Mouse (Mus musculus): ENCODE results near the gene Ets1.

Ets1 gene

GRCm38 (mm10) chr9:32730001-32730655 is 94.1 kb downstream of the Ets1 start:
- no peak for DNase-seq (ENCODE audit: low spot score in 2 of 2)

GRCm38 (mm10) chr9:32730656-32731590 is 94.9 kb downstream of the Ets1 start:
- DNase-seq (ENCODE audit: low spot score in 2 of 2), result no peak

GRCm38 (mm10) chr9:32731787-32732186 is 95.8 kb downstream of the Ets1 start:
- no peak for DNase-seq (ENCODE audit: low spot score in 2 of 2)

- DNase-seq (ENCODE audit: low spot score in 2 of 2), result no peak
Measured at GRCm38 (mm10) chr9:32735071-32735470, 99.0 kb downstream of the Ets1 start.

DNA sequence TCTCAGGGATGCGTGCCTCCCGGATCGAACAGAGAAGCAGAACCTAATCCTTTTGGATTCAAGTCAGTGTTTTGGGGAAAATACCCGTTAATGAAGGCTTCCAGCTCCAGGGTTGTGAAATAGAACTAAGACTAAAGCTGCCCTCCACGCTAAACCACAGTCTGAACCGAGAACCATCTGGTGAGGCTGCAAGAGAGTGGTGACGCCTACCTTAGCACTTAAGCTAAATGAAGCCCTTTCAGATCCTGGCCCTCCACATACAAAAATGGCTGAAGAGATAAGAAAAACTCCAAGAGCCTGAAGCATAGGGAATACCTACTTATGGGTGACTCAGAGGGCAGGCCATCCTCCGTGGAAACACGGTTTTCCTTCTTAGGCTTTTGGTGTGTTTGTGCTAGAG is 100.0 kb downstream of the Ets1 start:
- DNase-seq (ENCODE audit: low spot score in 2 of 2), result no peak

DNA sequence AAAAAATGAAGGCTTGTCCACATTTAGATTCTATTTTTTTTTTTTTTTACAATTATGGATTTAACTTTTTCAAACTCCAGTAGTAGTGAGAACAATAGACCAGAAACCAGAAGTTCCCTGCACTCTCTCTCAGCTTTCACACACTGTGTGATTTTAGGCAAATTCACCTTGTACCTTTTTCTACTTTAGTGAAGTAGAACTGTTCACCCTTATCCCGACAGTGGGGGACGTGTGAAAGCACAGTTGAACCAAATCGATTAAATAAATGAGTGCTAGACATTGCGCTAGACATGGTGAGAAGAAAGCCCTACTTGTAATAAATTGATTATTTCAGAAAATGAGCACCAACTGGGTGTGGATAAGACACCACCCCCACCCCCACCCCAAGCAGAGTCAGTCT is 104.0 kb downstream of the Ets1 start:
- no peak for DNase-seq (ENCODE audit: low spot score in 2 of 2)

- DNase-seq (ENCODE audit: low spot score in 2 of 2), result no peak
Measured at GRCm38 (mm10) chr9:32740751-32741387, 104.8 kb downstream of the Ets1 start.

GRCm38 (mm10) chr9:32741681-32742080 is 105.7 kb downstream of the Ets1 start:
- DNase-seq (ENCODE audit: low spot score in 2 of 2), result no peak

DNA sequence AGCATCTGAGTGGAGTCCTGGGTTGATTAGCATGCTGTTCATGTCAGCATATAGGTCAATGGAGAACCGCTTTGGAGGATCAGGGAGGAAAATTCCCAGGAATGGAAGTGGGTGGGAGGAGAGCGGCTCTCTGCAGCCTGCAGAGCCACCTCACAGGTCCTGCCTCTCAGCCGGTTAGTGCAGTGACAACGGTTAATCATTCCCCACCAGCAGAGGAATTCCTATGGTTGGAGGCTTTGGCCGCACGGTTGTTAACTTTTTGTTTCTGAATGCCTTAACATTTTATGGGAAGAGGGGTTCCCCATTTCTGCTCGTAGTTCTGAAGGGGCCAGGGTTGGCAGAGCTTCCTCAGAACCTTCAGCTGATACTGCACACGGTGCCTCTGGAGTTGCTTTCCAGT is 107.1 kb downstream of the Ets1 start:
- DNase-seq (ENCODE audit: low spot score in 2 of 2), result no peak

DNA sequence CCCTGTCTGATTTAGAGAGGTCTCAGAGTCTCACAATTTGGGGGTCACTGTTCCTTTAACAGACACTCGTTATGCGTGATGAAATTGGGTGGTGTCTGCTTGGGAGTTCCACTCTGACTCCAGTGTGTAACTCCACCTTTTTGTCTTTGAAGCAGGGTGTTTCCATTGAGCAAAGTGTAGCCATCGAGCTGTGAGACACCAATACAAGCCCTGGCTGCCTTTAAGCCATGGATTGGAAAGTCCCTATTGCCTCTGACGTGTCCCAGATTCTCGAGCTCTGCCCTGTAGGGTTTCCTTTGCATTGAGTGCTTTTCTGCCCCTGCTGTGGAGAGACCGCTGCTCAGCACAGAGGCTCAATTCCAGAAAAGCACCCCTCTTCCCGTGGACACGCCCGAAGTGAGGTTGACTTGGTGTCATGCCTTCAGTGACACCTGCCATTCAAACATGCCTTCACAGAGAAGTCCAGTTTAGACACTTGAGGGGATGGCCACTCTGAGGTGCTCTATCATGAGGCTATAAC is 107.7 kb downstream of the Ets1 start:
- no peak for DNase-seq (ENCODE audit: low spot score in 2 of 2)

- DNase-seq (ENCODE audit: low spot score in 2 of 2), result no peak
Measured at GRCm38 (mm10) chr9:32744288-32744687, 108.3 kb downstream of the Ets1 start.

DNA sequence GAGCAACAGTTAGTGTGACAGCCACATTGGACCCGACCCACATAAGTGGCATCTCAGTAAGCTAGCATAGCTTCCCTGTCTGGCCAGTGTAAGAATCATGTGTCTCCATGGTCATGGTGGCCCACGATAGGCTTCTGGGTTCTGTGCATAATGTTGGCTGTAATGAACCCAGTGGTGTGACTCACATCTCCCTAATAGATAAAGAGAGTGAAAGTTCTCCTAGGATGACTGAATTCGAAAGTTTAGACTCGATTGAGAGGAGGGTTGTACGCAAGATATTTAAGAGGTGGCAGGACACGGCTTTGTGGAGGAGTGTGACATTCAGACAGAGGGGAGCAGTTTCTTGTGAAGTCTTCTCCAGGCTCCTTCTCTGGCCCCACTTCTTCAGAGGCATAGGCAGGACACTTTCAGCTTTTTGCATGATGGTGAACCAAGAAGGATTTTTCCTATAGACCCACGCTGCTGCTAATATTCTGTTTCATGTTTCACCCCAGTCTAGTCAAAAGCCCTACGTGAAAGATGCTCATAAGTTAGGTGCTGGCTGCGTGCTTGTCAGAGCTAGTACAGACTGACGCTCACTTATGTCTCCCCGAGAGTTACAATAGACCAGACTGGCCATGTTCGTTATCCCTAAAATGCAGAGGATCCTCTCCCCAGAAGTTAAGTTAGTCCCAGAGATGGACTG is 109.2 kb downstream of the Ets1 start:
- no peak for DNase-seq (ENCODE audit: low spot score in 2 of 2)

- no peak for DNase-seq (ENCODE audit: low spot score in 2 of 2)
Measured at GRCm38 (mm10) chr9:32745998-32746397, 110.0 kb downstream of the Ets1 start.

DNA sequence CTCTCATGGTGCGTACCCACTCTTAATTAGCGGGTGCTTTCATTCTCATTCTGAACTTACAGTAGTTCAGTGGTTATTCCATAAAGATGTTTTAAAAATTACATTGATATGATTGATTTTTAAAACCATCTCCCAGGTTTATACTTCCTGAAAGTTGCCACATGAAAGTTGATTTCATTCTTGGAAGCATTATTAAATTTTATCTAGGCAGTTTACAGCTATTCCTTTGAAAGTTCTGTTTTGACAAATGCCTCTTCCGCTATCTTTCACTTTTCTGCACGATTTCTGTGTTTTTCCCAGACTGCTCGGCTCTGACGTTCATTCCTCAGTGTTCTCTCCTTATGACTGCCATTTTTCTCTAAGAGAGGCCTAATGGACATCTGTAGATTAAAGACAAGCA is 110.6 kb downstream of the Ets1 start:
- no peak for DNase-seq (ENCODE audit: low spot score in 2 of 2)

GRCm38 (mm10) chr9:32747624-32748023 is 111.6 kb downstream of the Ets1 start:
- DNase-seq (ENCODE audit: low spot score in 2 of 2), result no peak

GRCm38 (mm10) chr9:32748552-32748951 is 112.5 kb downstream of the Ets1 start:
- DNase-seq (ENCODE audit: low spot score in 2 of 2), result no peak

DNA sequence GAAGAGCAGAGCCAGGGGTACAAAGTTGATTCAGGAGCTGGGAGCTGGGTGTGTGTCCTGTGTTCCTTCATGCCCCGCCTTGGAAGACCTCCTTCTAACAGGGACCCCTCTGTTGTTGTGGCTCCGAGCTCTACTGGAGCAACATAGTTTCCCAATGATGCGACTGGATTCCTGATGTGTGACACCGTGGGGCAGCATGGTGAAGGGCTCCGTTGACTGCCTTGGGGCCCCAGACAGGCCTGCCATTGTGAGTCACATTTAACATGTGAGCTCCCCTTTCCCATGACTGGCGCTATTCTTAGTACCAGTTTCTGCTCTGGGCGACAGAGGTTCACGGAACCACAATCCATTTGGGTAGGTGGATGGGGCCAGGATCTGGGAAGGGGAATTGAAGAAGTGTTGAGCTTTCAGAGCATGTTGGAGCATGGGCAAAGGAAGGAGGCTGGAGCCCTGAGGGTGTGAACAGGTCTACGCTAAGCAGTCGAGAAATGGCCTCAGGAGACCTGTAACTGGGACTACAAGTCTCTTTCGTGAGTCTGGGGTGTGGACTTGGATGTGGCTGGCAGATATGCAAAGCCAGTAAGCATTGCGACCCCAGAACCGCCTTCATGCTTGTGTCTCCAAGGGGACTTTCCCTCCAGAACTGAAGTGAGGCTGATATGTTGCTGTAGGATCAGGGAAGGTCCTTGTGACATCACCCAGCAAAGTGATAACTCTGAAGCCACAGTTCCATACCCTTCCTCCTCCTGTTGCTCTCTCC is 113.9 kb downstream of the Ets1 start:
- no peak for DNase-seq (ENCODE audit: low spot score in 2 of 2)

GRCm38 (mm10) chr9:32752602-32753001 is 116.6 kb downstream of the Ets1 start:
- DNase-seq (ENCODE audit: low spot score in 2 of 2), result no peak

DNA sequence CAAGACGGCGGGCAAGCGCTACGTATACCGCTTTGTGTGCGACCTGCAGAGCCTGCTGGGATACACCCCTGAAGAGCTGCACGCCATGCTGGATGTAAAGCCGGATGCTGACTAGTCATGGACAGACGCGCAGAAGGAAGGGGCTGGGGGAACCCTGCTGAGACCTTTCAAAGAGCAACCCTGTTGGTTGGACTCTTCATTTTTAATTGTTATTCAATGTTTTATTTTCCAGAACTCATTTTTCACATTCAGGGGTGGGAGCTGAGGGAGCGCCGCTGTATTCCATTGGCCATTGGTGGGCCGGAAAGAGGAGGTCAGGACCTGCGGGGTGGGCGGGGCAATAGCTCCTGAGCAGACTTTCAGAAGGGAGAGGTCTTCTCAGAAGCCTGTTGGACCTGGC is 118.3 kb downstream of the Ets1 start:
- no peak for DNase-seq (ENCODE audit: low spot score in 2 of 2)

GRCm38 (mm10) chr9:32756002-32756401 is 120.0 kb downstream of the Ets1 start:
- no peak for DNase-seq (ENCODE audit: low spot score in 2 of 2)

- DNase-seq (ENCODE audit: low spot score in 2 of 2), result no peak
Measured at GRCm38 (mm10) chr9:32758280-32758905, 122.4 kb downstream of the Ets1 start.

Data from cerebellum, postnatal 4 days (tissue).